Mouse (Mus musculus) embryonic stem cell, embryonic (primary cell): ENCODE data around the gene Ckb.

ENCODE experiments used
- CTCF ChIA-PET, 4 experiments: fragments of 300-600 bp in 2 of 4; fragments of 350-600 bp in 2 of 4; sonication (Branson Sonifier 250); formaldehyde crosslinking; loops; one replicate each; lab custom pipeline; 2022; ENCODE audit warnings: inconsistent platforms in 2 of 4; lab: Charles Lee
- POLR2A ChIA-PET, 4 experiments: fragments of 300-600 bp in 2 of 4; fragments of 350-600 bp in 2 of 4; sonication (Branson Sonifier 250); formaldehyde crosslinking; loops; one replicate each; lab custom pipeline; 2022; ENCODE audit warnings: antibody characterized with exemption in 4 of 4, inconsistent platforms in 1 of 4; lab: Charles Lee

Gene Ckb

GRCm38 (mm10) chr12:111680661-111681060, 8.5 kb upstream of the Ckb start:
- POLR2A ChIA-PET, result interaction anchor here in 3 of 4 experiments (0.7 to 31.4 kb wide), 12 partner anchors 5 to 964 kb away, joined by 3 to 1165 read pairs (median 25); partner anchors contain the start of genes Ckb (in 2 of the 3), Trmt61a (in 2 of the 3), Siva1 (in 1 of the 3) and Xrcc3 (in 1 of the 3)
- CTCF ChIA-PET, result interaction anchor here in 3 of 4 experiments (0.6 to 1.2 kb wide), 3 partner anchors 16 to 347 kb away, joined by 4 to 14 read pairs (median 5); no protein-coding TSS in a partner anchor

- POLR2A ChIA-PET, result interaction anchor here (0.6 to 31.4 kb wide), 32 partner anchors 4 to 437 kb away, joined by 3 to 1165 read pairs (median 5); partner anchors contain the start of genes Ckb (in 2 of the 4), Eif5 (in 2 of the 4), Trmt61a (in 2 of the 4) and Zfyve21 (in 2 of the 4)
- CTCF ChIA-PET, result interaction anchor here (0.8 to 2.4 kb wide), 11 partner anchors 8 to 60 kb away, joined by 3 to 12 read pairs (median 3); no protein-coding TSS in a partner anchor
These were observed 6.9 kb upstream of the Ckb start for GRCm38 (mm10) chr12:111678997-111679396.

GRCm38 (mm10) chr12:111678670-111678933, 6.5 kb upstream of the Ckb start:
- ChIA-PET CTCF (interaction anchor here (0.8 to 2.4 kb wide), 10 partner anchors 8 to 60 kb away, joined by 3 to 12 read pairs (median 3); no protein-coding TSS in a partner anchor), POLR2A (interaction anchor here (0.6 to 31.4 kb wide), 31 partner anchors 4 to 436 kb away, joined by 3 to 1165 read pairs (median 5); partner anchors contain the start of genes Ckb (in 2 of the 4), Eif5 (in 2 of the 4), Trmt61a (in 2 of the 4) and Zfyve21 (in 2 of the 4))

GRCm38 (mm10) chr12:111677882-111678669, 5.9 kb upstream of the Ckb start, which contains the start of gene Trmt61a:
TSS of gene Trmt61a (plus strand) at chr12:111678105.
- ChIA-PET POLR2A (interaction anchor here in 3 of 4 experiments (0.7 to 31.4 kb wide), 32 partner anchors 3 to 260 kb away, joined by 3 to 1165 read pairs (median 6); partner anchors contain the start of genes Ckb (in 2 of the 3), Eif5 (in 2 of the 3), Trmt61a (in 2 of the 3) and Xrcc3 (in 2 of the 3)), CTCF (interaction anchor here (0.7 to 2.4 kb wide), 11 partner anchors 9 to 61 kb away, joined by 3 to 12 read pairs (median 5); no protein-coding TSS in a partner anchor)

GRCm38 (mm10) chr12:111677421-111677820, 5.3 kb upstream of the Ckb start:
- CTCF ChIA-PET, result interaction anchor here in 3 of 4 experiments (0.7 to 2.4 kb wide), 4 partner anchors 9 to 19 kb away, joined by 3 to 12 read pairs (median 5); no protein-coding TSS in a partner anchor
- POLR2A ChIA-PET, result interaction anchor here in 3 of 4 experiments (0.8 to 31.4 kb wide), 21 partner anchors 3 to 260 kb away, joined by 3 to 1165 read pairs (median 10); partner anchors contain the start of genes Ckb (in 2 of the 3), Eif5 (in 2 of the 3), Trmt61a (in 2 of the 3) and Apopt1 (in 1 of the 3)

- ChIA-PET POLR2A (interaction anchor here (0.5 to 31.4 kb wide), 36 partner anchors 1 to 1320 kb away, joined by 3 to 1165 read pairs (median 5); partner anchors contain the start of genes Eif5 (in 3 of the 4), Ckb (in 2 of the 4), Trmt61a (in 2 of the 4) and Apopt1 (in 1 of the 4)), CTCF (interaction anchor here (1.0 to 1.7 kb wide), 7 partner anchors 8 to 250 kb away, joined by 3 to 5 read pairs (median 4); no protein-coding TSS in a partner anchor)
These were observed 3.9 kb upstream of the Ckb start for GRCm38 (mm10) chr12:111675797-111676580.

GRCm38 (mm10) chr12:111674850-111675486, 2.8 kb upstream of the Ckb start:
- CTCF ChIA-PET, result interaction anchor here in 3 of 4 experiments (0.6 to 1.7 kb wide), 8 partner anchors 11 to 250 kb away, joined by 4 to 9 read pairs (median 4); no protein-coding TSS in a partner anchor
- POLR2A ChIA-PET, result interaction anchor here (0.6 to 31.4 kb wide), 36 partner anchors 0 to 510 kb away, joined by 3 to 1165 read pairs (median 4); partner anchors contain the start of genes Eif5 (in 3 of the 4), Ckb (in 2 of the 4), Trmt61a (in 2 of the 4) and Apopt1 (in 1 of the 4)

- ChIA-PET POLR2A (interaction anchor here (0.5 to 31.4 kb wide), 75 partner anchors 2 to 1330 kb away, joined by 3 to 1165 read pairs (median 4); partner anchors contain the start of genes Apopt1 (in 2 of the 4), Bag5 (in 2 of the 4), Eif5 (in 2 of the 4) and Klc1 (in 2 of the 4)), CTCF (interaction anchor here in 3 of 4 experiments (0.6 to 2.0 kb wide), 7 partner anchors 9 to 80 kb away, joined by 3 to 11 read pairs (median 4); no protein-coding TSS in a partner anchor)
These were observed 443 bp upstream of the Ckb start for GRCm38 (mm10) chr12:111672581-111672980.

GRCm38 (mm10) chr12:111671431-111671902, 671 bp downstream of the Ckb start:
- POLR2A ChIA-PET, result interaction anchor here (0.6 to 31.4 kb wide), 92 partner anchors 3 to 887 kb away, joined by 3 to 1165 read pairs (median 5); partner anchors contain the start of genes Apopt1 (in 2 of the 4), Bag5 (in 2 of the 4), Eif5 (in 2 of the 4) and Klc1 (in 2 of the 4)
- CTCF ChIA-PET, result interaction anchor here (0.6 to 2.0 kb wide), 10 partner anchors 8 to 779 kb away, joined by 3 to 15 read pairs (median 6); no protein-coding TSS in a partner anchor

- POLR2A ChIA-PET, result interaction anchor here (0.6 to 31.4 kb wide), 58 partner anchors 4 to 865 kb away, joined by 3 to 1165 read pairs (median 7); partner anchors contain the start of genes Apopt1 (in 2 of the 4), Bag5 (in 2 of the 4), Eif5 (in 2 of the 4) and Trmt61a (in 2 of the 4)
- CTCF ChIA-PET, result interaction anchor here (0.6 to 1.7 kb wide), 8 partner anchors 25 to 1639 kb away, joined by 3 to 15 read pairs (median 6); no protein-coding TSS in a partner anchor
These were observed 1.2 kb downstream of the Ckb start for GRCm38 (mm10) chr12:111670976-111671375.

GRCm38 (mm10) chr12:111670371-111670971, 1.7 kb downstream of the Ckb start:
- ChIA-PET POLR2A (interaction anchor here (0.6 to 31.4 kb wide), 62 partner anchors 4 to 866 kb away, joined by 3 to 1165 read pairs (median 5); partner anchors contain the start of genes Apopt1 (in 2 of the 4), Bag5 (in 2 of the 4), Eif5 (in 2 of the 4) and Trmt61a (in 2 of the 4)), CTCF (interaction anchor here (0.5 to 1.7 kb wide), 13 partner anchors 9 to 1639 kb away, joined by 3 to 15 read pairs (median 4); no protein-coding TSS in a partner anchor)

GRCm38 (mm10) chr12:111669961-111670360, 2.2 kb downstream of the Ckb start:
- POLR2A ChIA-PET, result interaction anchor here (0.6 to 31.4 kb wide), 48 partner anchors 5 to 491 kb away, joined by 3 to 1165 read pairs (median 6); partner anchors contain the start of genes Apopt1 (in 2 of the 4), Bag5 (in 2 of the 4), Eif5 (in 2 of the 4) and Trmt61a (in 2 of the 4)
- CTCF ChIA-PET, result interaction anchor here (0.5 to 1.7 kb wide), 12 partner anchors 9 to 85 kb away, joined by 3 to 15 read pairs (median 4); no protein-coding TSS in a partner anchor

- CTCF ChIA-PET, result interaction anchor here (0.6 to 6.9 kb wide), 32 partner anchors 8 to 243 kb away, joined by 3 to 128 read pairs (median 5); no protein-coding TSS in a partner anchor
- POLR2A ChIA-PET, result interaction anchor here (0.5 to 30.5 kb wide), 43 partner anchors 8 to 299 kb away, joined by 3 to 1165 read pairs (median 4); partner anchors contain the start of genes Trmt61a (in 3 of the 4), Apopt1 (in 2 of the 4), Bag5 (in 2 of the 4) and Eif5 (in 2 of the 4)
These were observed 2.9 kb downstream of the Ckb start for GRCm38 (mm10) chr12:111669000-111669788.

GRCm38 (mm10) chr12:111668457-111668912, 3.7 kb downstream of the Ckb start:
- POLR2A ChIA-PET, result interaction anchor here (0.5 to 30.5 kb wide), 45 partner anchors 8 to 299 kb away, joined by 3 to 1165 read pairs (median 4); partner anchors contain the start of genes Trmt61a (in 3 of the 4), Apopt1 (in 2 of the 4), Bag5 (in 2 of the 4) and Eif5 (in 2 of the 4)
- CTCF ChIA-PET, result interaction anchor here (0.5 to 6.9 kb wide), 49 partner anchors 8 to 299 kb away, joined by 3 to 128 read pairs (median 4); partner anchors contain the start of genes Atp5mpl (in 1 of the 4) and Zfyve21 (in 1 of the 4)
